Mouse (Mus musculus): ENCODE data around the gene C1qb. TPM values are rescaled to one million over a fixed set of nuclear protein-coding genes. Genes with fewer than 3 reads are reported as not detected.

Gene C1qb
- polyA plus RNA-seq, 1 experiment from 2014 or later = 81.2 TPM

DNA sequence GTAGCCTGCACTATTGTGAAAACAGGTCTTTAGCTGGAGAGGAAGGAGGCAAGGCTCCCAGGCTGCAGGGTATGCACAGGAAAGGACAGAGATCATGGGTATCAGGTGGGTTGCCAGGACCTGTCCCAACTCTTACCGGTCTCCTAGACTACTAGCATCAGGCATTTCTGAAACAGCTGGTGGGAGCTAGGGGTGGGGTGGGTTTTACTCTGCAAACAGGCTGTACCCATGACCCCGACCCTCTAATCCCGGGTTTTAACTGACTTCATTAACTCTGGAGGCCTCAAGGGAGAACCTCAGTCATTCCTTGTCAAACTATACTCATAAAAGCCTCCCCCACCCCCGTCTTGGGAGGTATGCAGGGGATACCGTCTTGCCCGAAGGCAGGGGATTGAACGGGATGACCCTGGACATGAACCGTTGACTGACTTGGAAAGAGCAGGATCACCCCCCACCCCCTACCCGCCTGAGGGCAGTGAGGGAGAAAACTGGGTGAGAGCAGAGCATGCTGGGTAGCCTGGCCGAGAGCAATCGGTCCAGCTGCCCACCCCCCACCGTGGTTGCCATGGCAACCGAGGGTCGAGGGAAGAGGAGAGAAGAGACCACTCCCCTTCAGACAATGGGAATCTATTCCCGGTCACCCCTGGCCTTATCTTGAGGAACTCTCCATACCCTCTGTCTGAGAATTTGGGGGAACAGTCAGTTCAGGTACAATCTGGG, 21.1 kb downstream of the C1qb start:
- DNase-seq (ENCODE audit: low spot score) = peak; percentile 45
- Histone ChIP-seq H3K4me3 (ENCODE audit: low read depth, low read length) (no peak overlapping the region), H3K36me3 (ENCODE audit: control insufficient read depth, insufficient read depth, low read length) (no peaks in the 10 kb centered on the region), H3K4me2 (no peak overlapping the region), H3K9me3 (ENCODE audit: control insufficient read depth, low read length) (no peaks in the 10 kb centered on the region), H3K4me1 (replicated peaks; ENCODE audit: control insufficient read depth, insufficient read depth, low read length) (0 out of 2 replicates have a peak, but pooled peaks cover 6% of the 10 kb centered on the region), H3K27ac (ENCODE audit: low read depth, low read length) (no peak overlapping the region), H3K27me3 (replicated peaks; ENCODE audit: control insufficient read depth, insufficient read depth, low read length) (peaks cover 12% of the 10 kb centered on the region), H3K9ac (ENCODE audit: low read depth, low read length) (no peak overlapping the region)
- WGBS = 27% methylated on average over 15 of the region's 15 CpGs
- no peak for ATAC-seq (replicated peaks; ENCODE audit: low FRiP score)

DNA sequence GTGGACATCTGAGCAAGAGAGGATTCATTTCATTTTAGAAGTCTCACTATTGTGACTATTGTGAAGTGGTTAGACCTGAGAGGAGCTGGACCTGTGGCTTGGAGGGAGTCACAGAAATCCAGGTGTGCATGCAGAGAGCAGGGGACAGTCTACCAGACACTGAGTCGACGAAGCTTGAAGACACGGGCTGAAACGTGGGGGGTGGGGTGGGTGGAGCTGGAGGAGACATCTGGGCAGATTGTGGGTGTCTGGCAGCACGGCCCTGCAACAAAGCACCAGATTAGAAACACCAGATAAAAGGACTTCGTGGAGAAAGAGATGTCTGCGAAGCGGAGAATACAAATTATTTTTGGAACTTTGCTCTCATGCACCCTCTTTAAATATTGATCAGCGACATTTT, 22.5 kb downstream of the C1qb start:
- ATAC-seq (replicated peaks; ENCODE audit: low FRiP score) (no peak), DNase-seq (ENCODE audit: low spot score) (no peak)
- peaks cover 12% of the 10 kb centered on the region for H3K27me3 ChIP-seq (replicated peaks; ENCODE audit: control insufficient read depth, insufficient read depth, low read length)
- H3K27ac ChIP-seq (ENCODE audit: low read depth, low read length) = no peak overlapping the region
- no peak overlapping the region for H3K4me3 ChIP-seq (ENCODE audit: low read depth, low read length)
- H3K4me2 ChIP-seq = no peak overlapping the region
- WGBS = 45% methylated on average over 9 of the region's 9 CpGs
- no peaks in the 10 kb centered on the region for H3K36me3 ChIP-seq (ENCODE audit: control insufficient read depth, insufficient read depth, low read length)
- 0 out of 2 replicates have a peak, but pooled peaks cover 6% of the 10 kb centered on the region for H3K4me1 ChIP-seq (replicated peaks; ENCODE audit: control insufficient read depth, insufficient read depth, low read length)
- H3K9me3 ChIP-seq (ENCODE audit: control insufficient read depth, low read length) = no peaks in the 10 kb centered on the region
- no peak overlapping the region for H3K9ac ChIP-seq (ENCODE audit: low read depth, low read length)

DNA sequence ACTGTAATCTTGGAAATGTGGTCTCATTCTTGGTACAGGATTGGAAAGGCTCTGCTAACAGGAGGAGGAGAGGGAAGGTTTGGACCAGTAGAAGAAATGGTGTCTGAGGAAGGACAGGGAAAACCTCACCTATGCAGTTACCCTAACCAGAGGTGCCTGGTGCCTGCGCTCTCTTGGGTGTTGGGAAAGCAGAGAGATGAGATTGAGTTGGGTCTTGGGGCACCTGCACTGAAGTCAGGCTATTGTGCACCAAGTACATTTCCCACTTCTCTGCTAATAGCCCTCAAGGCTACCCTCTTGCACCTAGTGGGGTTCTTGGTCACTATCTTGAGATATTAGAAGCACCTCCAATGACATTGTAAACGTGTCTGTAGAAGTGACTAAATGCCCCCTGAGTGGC, 23.6 kb downstream of the C1qb start:
- H3K36me3 ChIP-seq (ENCODE audit: control insufficient read depth, insufficient read depth, low read length) = no peaks in the 10 kb centered on the region
- DNase-seq (ENCODE audit: low spot score) = no peak
- H3K9ac ChIP-seq (ENCODE audit: low read depth, low read length) = no peak overlapping the region
- H3K9me3 ChIP-seq (ENCODE audit: control insufficient read depth, low read length) = no peaks in the 10 kb centered on the region
- H3K4me2 ChIP-seq = no peak overlapping the region
- H3K4me1 ChIP-seq (replicated peaks; ENCODE audit: control insufficient read depth, insufficient read depth, low read length) = 0 out of 2 replicates have a peak, but pooled peaks cover 3% of the 10 kb centered on the region
- 61% methylated on average over 2 of the region's 2 CpGs for WGBS
- H3K4me3 ChIP-seq (ENCODE audit: low read depth, low read length) = no peak overlapping the region
- no peak for ATAC-seq (replicated peaks; ENCODE audit: low FRiP score)
- peaks cover 12% of the 10 kb centered on the region for H3K27me3 ChIP-seq (replicated peaks; ENCODE audit: control insufficient read depth, insufficient read depth, low read length)
- no peak overlapping the region for H3K27ac ChIP-seq (ENCODE audit: low read depth, low read length)

DNA sequence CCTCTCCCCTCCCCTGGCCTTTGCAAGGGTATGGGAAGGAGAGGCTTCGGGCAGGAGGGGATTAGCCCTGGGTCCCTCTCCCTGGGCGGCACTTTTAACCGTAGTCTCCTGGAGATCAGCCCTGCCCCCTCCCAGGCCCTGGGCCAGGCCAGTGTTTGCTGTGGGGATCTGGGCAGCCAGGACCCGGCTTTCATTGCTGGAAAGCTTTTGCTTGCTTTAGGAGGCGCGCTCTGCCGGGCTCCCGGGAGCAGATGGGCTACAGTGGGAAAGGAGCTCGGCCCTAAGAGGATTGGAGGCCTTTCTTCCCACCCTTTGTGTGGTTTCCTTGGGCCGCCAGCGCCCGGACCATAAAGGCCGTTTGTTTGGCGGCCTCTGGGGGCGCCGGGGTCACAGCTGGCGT, 24.2 kb downstream of the C1qb start:
- Histone ChIP-seq H3K4me1 (replicated peaks; ENCODE audit: control insufficient read depth, insufficient read depth, low read length) (0 out of 2 replicates have a peak, but pooled peaks cover 3% of the 10 kb centered on the region), H3K27me3 (replicated peaks; ENCODE audit: control insufficient read depth, insufficient read depth, low read length) (peaks cover 12% of the 10 kb centered on the region), H3K9me3 (ENCODE audit: control insufficient read depth, low read length) (no peaks in the 10 kb centered on the region), H3K36me3 (ENCODE audit: control insufficient read depth, insufficient read depth, low read length) (no peaks in the 10 kb centered on the region), H3K9ac (ENCODE audit: low read depth, low read length) (no peak overlapping the region), H3K4me3 (ENCODE audit: low read depth, low read length) (no peak overlapping the region), H3K4me2 (no peak overlapping the region; the same call in 1 of the 2 replicates), H3K27ac (ENCODE audit: low read depth, low read length) (no peak overlapping the region)
- DNase-seq (ENCODE audit: low spot score) (no peak), ATAC-seq (replicated peaks; ENCODE audit: low FRiP score) (no peak)
- 16% methylated on average over 17 of the region's 17 CpGs for WGBS

DNA sequence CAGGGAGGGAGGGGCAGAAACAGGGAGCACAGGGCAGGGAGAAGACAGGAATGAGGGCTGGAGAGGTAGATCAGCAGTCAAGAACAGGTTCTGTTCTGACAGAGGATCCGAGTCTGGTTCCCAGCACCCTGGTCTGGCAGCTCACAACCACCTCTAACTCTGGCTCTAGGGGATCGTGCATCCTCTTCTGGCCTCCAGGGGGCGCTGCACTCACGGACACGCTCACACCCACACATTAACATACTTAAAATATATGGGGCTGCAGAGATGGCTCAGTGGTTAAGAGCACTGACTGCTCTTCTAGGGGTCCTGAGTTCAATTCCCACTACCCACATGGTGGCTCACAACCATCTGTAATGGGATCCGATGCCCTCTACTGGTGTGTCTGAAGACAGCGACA, 26.0 kb downstream of the C1qb start:
- DNase-seq (ENCODE audit: low spot score) = no peak
- no peaks in the 10 kb centered on the region for H3K36me3 ChIP-seq (ENCODE audit: control insufficient read depth, insufficient read depth, low read length)
- H3K9ac ChIP-seq (ENCODE audit: low read depth, low read length) = no peak overlapping the region
- H3K4me3 ChIP-seq (ENCODE audit: low read depth, low read length) = no peak overlapping the region
- H3K4me1 ChIP-seq (replicated peaks; ENCODE audit: control insufficient read depth, insufficient read depth, low read length) = 0 out of 2 replicates have a peak, but pooled peaks cover 3% of the 10 kb centered on the region
- no peak overlapping the region for H3K27ac ChIP-seq (ENCODE audit: low read depth, low read length)
- peaks cover 12% of the 10 kb centered on the region for H3K27me3 ChIP-seq (replicated peaks; ENCODE audit: control insufficient read depth, insufficient read depth, low read length)
- no peak for ATAC-seq (replicated peaks; ENCODE audit: low FRiP score)
- no peak overlapping the region for H3K4me2 ChIP-seq
- 73% methylated on average over 7 of the region's 7 CpGs for WGBS
- no peaks in the 10 kb centered on the region for H3K9me3 ChIP-seq (ENCODE audit: control insufficient read depth, low read length)

DNA sequence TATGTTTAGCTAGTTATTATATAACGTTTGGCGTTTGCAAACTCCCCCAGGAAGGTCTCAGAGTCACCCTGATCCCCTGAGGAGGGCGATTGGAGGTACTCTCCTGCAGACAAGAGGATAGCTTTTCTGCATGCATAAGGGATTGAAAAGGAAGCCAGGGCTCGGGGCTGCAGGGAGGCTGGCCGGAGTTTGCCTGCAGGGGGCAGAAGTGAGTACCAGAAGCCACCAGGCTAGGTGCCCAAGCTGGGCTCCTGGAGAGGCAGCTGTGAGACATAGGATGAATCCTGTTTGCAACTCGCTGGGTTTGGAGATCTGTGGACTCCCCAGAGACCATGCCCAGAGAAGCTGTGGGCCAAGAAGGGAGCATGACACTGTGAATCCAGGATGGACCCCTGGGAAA, 30.9 kb downstream of the C1qb start:
- Histone ChIP-seq H3K27ac (ENCODE audit: low read depth, low read length) (no peak overlapping the region), H3K36me3 (ENCODE audit: control insufficient read depth, insufficient read depth, low read length) (no peaks in the 10 kb centered on the region), H3K4me1 (replicated peaks; ENCODE audit: control insufficient read depth, insufficient read depth, low read length) (no peaks in the 10 kb centered on the region), H3K9me3 (ENCODE audit: control insufficient read depth, low read length) (no peaks in the 10 kb centered on the region), H3K9ac (ENCODE audit: low read depth, low read length) (no peak overlapping the region), H3K4me2 (no peak overlapping the region), H3K27me3 (replicated peaks; ENCODE audit: control insufficient read depth, insufficient read depth, low read length) (no peaks in the 10 kb centered on the region; the same call in 1 of the 2 replicates), H3K4me3 (ENCODE audit: low read depth, low read length) (no peak overlapping the region)
- 29% methylated on average over 6 of the region's 6 CpGs for WGBS
- ATAC-seq (replicated peaks; ENCODE audit: low FRiP score) (no peak), DNase-seq (ENCODE audit: low spot score) (no peak)

DNA sequence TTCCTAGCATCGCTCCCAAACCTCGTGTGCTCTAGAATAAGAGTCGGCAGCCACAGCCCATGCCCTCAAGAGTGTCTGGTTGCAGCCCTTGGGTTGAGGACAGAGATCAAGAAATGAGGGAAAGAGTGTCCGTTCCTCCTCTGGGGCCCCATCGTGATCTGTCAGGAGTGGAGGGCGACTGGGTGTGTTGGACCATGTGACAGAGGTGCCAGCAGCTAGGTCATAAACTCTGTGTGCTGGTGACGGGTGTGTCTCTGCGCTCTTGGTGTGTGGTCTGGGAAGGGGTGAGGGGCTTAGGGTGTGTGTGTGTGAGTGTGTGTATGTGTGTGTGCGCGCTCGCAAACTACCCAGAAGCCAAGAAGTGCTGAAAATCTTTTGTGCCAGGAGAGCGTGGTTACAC, 33.0 kb downstream of the C1qb start:
- H3K4me3 ChIP-seq (ENCODE audit: low read depth, low read length) = no peak overlapping the region
- ATAC-seq (replicated peaks; ENCODE audit: low FRiP score) (no peak), DNase-seq (ENCODE audit: low spot score) (no peak)
- WGBS = 79% methylated on average over 12 of the region's 12 CpGs
- H3K4me2 ChIP-seq = no peak overlapping the region
- no peak overlapping the region for H3K9ac ChIP-seq (ENCODE audit: low read depth, low read length)
- no peaks in the 10 kb centered on the region for H3K9me3 ChIP-seq (ENCODE audit: control insufficient read depth, low read length)
- no peaks in the 10 kb centered on the region for H3K4me1 ChIP-seq (replicated peaks; ENCODE audit: control insufficient read depth, insufficient read depth, low read length)
- no peaks in the 10 kb centered on the region for H3K36me3 ChIP-seq (ENCODE audit: control insufficient read depth, insufficient read depth, low read length)
- H3K27me3 ChIP-seq (replicated peaks; ENCODE audit: control insufficient read depth, insufficient read depth, low read length) = no peaks in the 10 kb centered on the region; the same call in 1 of the 2 replicates
- no peak overlapping the region for H3K27ac ChIP-seq (ENCODE audit: low read depth, low read length)

DNA sequence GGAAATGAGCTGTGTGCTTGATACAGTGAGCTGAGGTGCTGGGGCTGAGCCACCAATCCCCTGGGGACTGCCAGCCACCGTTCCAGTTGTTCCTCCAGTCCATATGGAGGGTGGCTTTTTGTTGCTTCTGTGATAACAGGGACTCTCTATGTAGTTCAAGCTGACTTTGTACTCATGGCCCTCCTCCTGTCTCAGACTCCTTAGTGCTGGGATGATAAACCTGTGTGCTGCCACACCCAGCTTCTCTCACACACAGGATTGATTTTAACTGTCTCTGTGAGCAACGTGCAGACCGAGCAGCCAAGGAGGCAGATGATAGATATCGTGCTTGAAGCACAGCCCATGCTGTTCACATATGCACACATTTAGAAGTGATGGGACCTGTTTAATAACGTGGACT, 33.9 kb downstream of the C1qb start:
- Histone ChIP-seq H3K4me2 (no peak overlapping the region), H3K27me3 (replicated peaks; ENCODE audit: control insufficient read depth, insufficient read depth, low read length) (no peaks in the 10 kb centered on the region), H3K36me3 (ENCODE audit: control insufficient read depth, insufficient read depth, low read length) (no peaks in the 10 kb centered on the region), H3K9ac (ENCODE audit: low read depth, low read length) (no peak overlapping the region), H3K9me3 (ENCODE audit: control insufficient read depth, low read length) (no peaks in the 10 kb centered on the region), H3K4me1 (replicated peaks; ENCODE audit: control insufficient read depth, insufficient read depth, low read length) (no peaks in the 10 kb centered on the region), H3K4me3 (ENCODE audit: low read depth, low read length) (no peak overlapping the region), H3K27ac (ENCODE audit: low read depth, low read length) (no peak overlapping the region)
- ATAC-seq (replicated peaks; ENCODE audit: low FRiP score) (no peak), DNase-seq (ENCODE audit: low spot score) (no peak)
- 45% methylated on average over 5 of the region's 5 CpGs for WGBS

DNA sequence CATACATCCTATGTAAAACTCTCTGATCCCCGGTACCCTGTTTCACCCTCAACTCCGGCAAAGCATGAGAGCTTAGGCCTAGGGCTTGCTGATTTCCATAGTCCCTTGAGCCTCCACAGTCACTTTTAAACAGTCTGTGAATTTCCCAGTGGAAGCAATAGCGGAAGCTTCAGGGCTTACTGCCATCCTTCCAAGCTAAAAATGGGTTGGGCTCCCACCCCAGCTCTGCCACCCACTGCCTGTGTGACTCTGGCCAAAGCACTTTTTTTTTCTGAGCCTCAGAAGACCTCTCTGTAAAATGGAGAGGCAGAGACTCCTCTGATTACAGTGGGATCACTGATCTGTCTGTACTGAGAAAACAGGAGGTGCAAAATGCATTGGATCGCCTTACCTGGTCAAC, 37.4 kb downstream of the C1qb start:
- no peaks in the 10 kb centered on the region for H3K36me3 ChIP-seq (ENCODE audit: control insufficient read depth, insufficient read depth, low read length)
- no peak overlapping the region for H3K4me3 ChIP-seq (ENCODE audit: low read depth, low read length)
- H3K4me1 ChIP-seq (replicated peaks; ENCODE audit: control insufficient read depth, insufficient read depth, low read length) = no peaks in the 10 kb centered on the region
- no peak overlapping the region for H3K27ac ChIP-seq (ENCODE audit: low read depth, low read length)
- ATAC-seq (replicated peaks; ENCODE audit: low FRiP score) = no peak
- H3K9ac ChIP-seq (ENCODE audit: low read depth, low read length) = no peak overlapping the region
- no peaks in the 10 kb centered on the region for H3K9me3 ChIP-seq (ENCODE audit: control insufficient read depth, low read length)
- WGBS = 72% methylated on average over 4 of the region's 4 CpGs
- peaks cover 3% of the 10 kb centered on the region; the same call in 1 of the 2 replicates for H3K27me3 ChIP-seq (replicated peaks; ENCODE audit: control insufficient read depth, insufficient read depth, low read length)
- no peak overlapping the region for H3K4me2 ChIP-seq
- no peak for DNase-seq (ENCODE audit: low spot score)

All from liver, embryonic 11.5 days (tissue).